Mouse (Mus musculus) erythroblast, embryonic 14.5 days (primary cell): Measurements from ENCODE around the gene Wap.

Source experiments
- GATA1 ChIP-seq: IDR thresholded peaks from 2 replicates; pipeline ENCODE4 v1.6.1; 2012; ENCODE audit warnings: low read length, inconsistent platforms, mixed read lengths
- TAL1 ChIP-seq: IDR thresholded peaks from 3 replicates; pipeline ENCODE4 v1.6.1; 2012; ENCODE audit warnings: low read length, inconsistent platforms, mixed read lengths

DNA sequence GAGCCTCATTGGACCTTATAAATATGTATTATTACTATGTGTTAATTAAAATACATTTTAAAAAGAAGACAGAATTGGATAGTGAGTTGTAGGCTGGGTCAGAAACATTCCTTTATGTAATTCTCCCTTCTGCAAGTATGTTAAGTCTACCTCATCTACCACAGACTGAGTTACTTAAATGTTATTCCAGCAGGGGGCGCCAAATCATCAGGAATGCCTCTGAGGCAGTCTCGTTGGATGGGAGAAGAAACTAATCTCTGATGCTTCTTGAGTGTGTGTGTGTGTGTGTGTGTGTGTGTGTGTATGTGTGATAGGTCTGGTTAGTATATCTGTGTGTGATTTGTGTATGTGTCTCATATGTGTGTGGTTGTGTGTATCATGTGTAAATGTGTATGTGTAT is 16.5 kb upstream of the Wap start:
- TF ChIP-seq GATA1 (no peak), TAL1 (no peak)
